Mouse (Mus musculus) intestine, embryonic 16.5 days (tissue): ENCODE measurements at regions not wholly inside any gene's neighbourhood (a gene's known extent, or its start where the extent isn't known, plus 50 kb on each side); places are given as distances from the start of the nearest gene placed in this dataset.
"Not testable (repeated sequence)": the region's sequence is repeated elsewhere in the genome, so short reads cannot be mapped to it uniquely, and the experiment has no call there.

Experiments used
- ATAC-seq: fragments of 200-750 bp; cut with Nextera tagmentation; 2 replicates; pipeline ENCODE4 v1.8.0; 2017; ENCODE audit warnings: moderate TSS enrichment, moderate library complexity
- H3K27ac ChIP-seq: fragments of 300-500 bp; sonication (generic); 2 replicates; pipeline ENCODE4 v1.5.1; 2014; ENCODE audit warnings: mild to moderate bottlenecking, low read length
- H3K27me3 ChIP-seq: fragments of 300-500 bp; sonication (generic); replicated peaks from 2 replicates; pipeline ENCODE4 v1.6.1; 2014; ENCODE audit warnings: low read length, control low read depth, mixed read lengths; ENCODE audit not compliant: control insufficient read depth, insufficient read depth
- H3K36me3 ChIP-seq: fragments of 300-500 bp; sonication (generic); 2 replicates; pipeline ENCODE4 v1.6.1; 2014; ENCODE audit warnings: low read length, control low read depth; ENCODE audit not compliant: control insufficient read depth, insufficient read depth
- H3K4me1 ChIP-seq: fragments of 300-500 bp; sonication (generic); 2 replicates; pipeline ENCODE4 v1.6.1; 2014; ENCODE audit warnings: low read length, control low read depth, mixed read lengths; ENCODE audit not compliant: control insufficient read depth, insufficient read depth
- H3K4me2 ChIP-seq: fragments of 300-500 bp; sonication (generic); 2 replicates; pipeline ENCODE4 v1.6.1; 2014; ENCODE audit warnings: low read depth, low read length, control low read depth
- H3K4me3 ChIP-seq: fragments of 300-500 bp; sonication (generic); 2 replicates; pipeline ENCODE4 v1.5.1; 2014; ENCODE audit warnings: mild to moderate bottlenecking, low read length
- H3K9ac ChIP-seq: fragments of 300-500 bp; sonication (generic); 2 replicates; pipeline ENCODE4 v1.6.1; 2014; ENCODE audit warnings: low read depth, low read length
- H3K9me3 ChIP-seq: fragments of 300-500 bp; sonication (generic); 2 replicates; pipeline ENCODE4 v1.6.1; 2016; ENCODE audit warnings: low read length, control low read depth; ENCODE audit not compliant: control insufficient read depth
- WGBS: fragments of 180-500 bp; shearing (Covaris S2); extraction: QIAGEN DNeasy Blood & Tissue Kit; methylation state at CpG from one replicate; pipeline ENCODE4 v1.1.7; 2014; 5-methylcytosine and 5-hydroxymethylcytosine counted together

- H3K27me3 ChIP-seq, H3K27ac ChIP-seq, ATAC-seq, H3K4me1 ChIP-seq, H3K4me3 ChIP-seq, H3K4me2 ChIP-seq, H3K9ac ChIP-seq, H3K9me3 ChIP-seq, H3K36me3 ChIP-seq: not testable (repeated sequence)
- WGBS = 75% methylated on average over 2 of the region's 2 CpGs
Observed at GRCm38 (mm10) chr1:109811191-109811590, 171.0 kb upstream of the Cdh7 start.

- no peaks in the 10 kb centered on the region for H3K4me1 ChIP-seq
- H3K4me2 ChIP-seq = no peak overlapping the region
- no peak overlapping the region for H3K4me3 ChIP-seq
- H3K27ac ChIP-seq = no peak overlapping the region
- peak; percentile 55 for ATAC-seq
- no peaks in the 10 kb centered on the region for H3K27me3 ChIP-seq
- H3K9me3 ChIP-seq = no peaks in the 10 kb centered on the region
- no peak overlapping the region for H3K9ac ChIP-seq
- no peaks in the 10 kb centered on the region for H3K36me3 ChIP-seq
Observed at GRCm38 (mm10) chr1:109850591-109850990, 131.6 kb upstream of the Cdh7 start.

GRCm38 (mm10) chr1:109898652-109899051, 83.6 kb upstream of the Cdh7 start:
- no peak for ATAC-seq
- H3K27me3 ChIP-seq = no peaks in the 10 kb centered on the region

GRCm38 (mm10) chr1:109929483-109930255, 52.6 kb upstream of the Cdh7 start:
- WGBS = 71% methylated on average over 2 of the region's 2 CpGs
- H3K27ac ChIP-seq = no peak overlapping the region
- no peak for ATAC-seq
- H3K4me1 ChIP-seq = no peaks in the 10 kb centered on the region
- H3K36me3 ChIP-seq = no peaks in the 10 kb centered on the region
- no peak overlapping the region for H3K4me2 ChIP-seq
- H3K9me3 ChIP-seq = no peaks in the 10 kb centered on the region
- no peak overlapping the region for H3K4me3 ChIP-seq
- no peaks in the 10 kb centered on the region for H3K27me3 ChIP-seq
- no peak overlapping the region for H3K9ac ChIP-seq

More at GRCm38 (mm10) chr1:109898652-109899051, 83.6 kb upstream of the Cdh7 start:
- Histone ChIP-seq H3K36me3 (no peaks in the 10 kb centered on the region), H3K4me1 (no peaks in the 10 kb centered on the region), H3K9ac (no peak overlapping the region), H3K9me3 (no peaks in the 10 kb centered on the region), H3K27ac (no peak overlapping the region), H3K4me2 (no peak overlapping the region), H3K4me3 (no peak overlapping the region)
- 66% methylated on average over 1 of the region's 1 CpGs for WGBS
